Mouse (Mus musculus) kidney, adult 9 months (tissue): ENCODE measurements at regions not wholly inside any gene's neighbourhood (a gene's known extent, or its start where the extent isn't known, plus 50 kb on each side); places are given as distances from the start of the nearest gene placed in this dataset.

Experiments
- DNase-seq: peaks from one replicate; pipeline ENCODE4 v3.0.0; 2022

- no peak for DNase-seq
Observed at GRCm38 (mm10) chr6:100973366-100974090, 140.1 kb downstream of the Ppp4r2 start.

GRCm38 (mm10) chr6:100974716-100975115 lies 141.3 kb downstream of the Ppp4r2 start:
- no peak for DNase-seq

- no peak for DNase-seq
Observed at GRCm38 (mm10) chr6:100975835-100976234, 142.4 kb downstream of the Ppp4r2 start.

GRCm38 (mm10) chr6:100977201-100977691 lies 143.8 kb downstream of the Ppp4r2 start:
- DNase-seq: no peak

- DNase-seq: no peak
Observed at GRCm38 (mm10) chr6:100978113-100978512, 144.7 kb downstream of the Ppp4r2 start.

- DNase-seq: no peak
Observed at GRCm38 (mm10) chr6:100978727-100979460, 145.5 kb downstream of the Ppp4r2 start.

- no peak for DNase-seq
Observed at GRCm38 (mm10) chr6:100980156-100980555, 146.7 kb downstream of the Ppp4r2 start.

GRCm38 (mm10) chr6:100984861-100985260 lies 151.4 kb downstream of the Ppp4r2 start:
- no peak for DNase-seq

- no peak for DNase-seq
Observed at GRCm38 (mm10) chr6:100985334-100985937, 152.0 kb downstream of the Ppp4r2 start.

GRCm38 (mm10) chr6:100988521-100988920 lies 155.1 kb downstream of the Ppp4r2 start:
- DNase-seq: no peak

- DNase-seq: no peak
Observed at GRCm38 (mm10) chr6:100993421-100993820, 160.0 kb downstream of the Ppp4r2 start.

- no peak for DNase-seq
Observed at GRCm38 (mm10) chr6:100995874-100996560, 162.6 kb downstream of the Ppp4r2 start.

- DNase-seq: no peak
Observed at GRCm38 (mm10) chr6:100998285-100998684, 164.9 kb downstream of the Ppp4r2 start.

GRCm38 (mm10) chr6:101003901-101004300 lies 170.5 kb downstream of the Ppp4r2 start:
- peak; percentile 89 for DNase-seq

GRCm38 (mm10) chr6:101021650-101022049 lies 188.2 kb downstream of the Ppp4r2 start:
- no peak for DNase-seq

- no peak for DNase-seq
Observed at GRCm38 (mm10) chr6:101025816-101026215, 192.4 kb downstream of the Ppp4r2 start.

- no peak for DNase-seq
Observed at GRCm38 (mm10) chr6:101027462-101027861, 194.0 kb downstream of the Ppp4r2 start.

GRCm38 (mm10) chr6:101029436-101029835 lies 196.0 kb downstream of the Ppp4r2 start:
- no peak for DNase-seq

- DNase-seq: no peak
Observed at GRCm38 (mm10) chr6:101030451-101031125, 197.2 kb downstream of the Ppp4r2 start.

GRCm38 (mm10) chr6:101046755-101047154 lies 213.3 kb downstream of the Ppp4r2 start:
- no peak for DNase-seq

- no peak for DNase-seq
Observed at GRCm38 (mm10) chr6:101047195-101047594, 213.8 kb downstream of the Ppp4r2 start.

GRCm38 (mm10) chr6:101048431-101048830 lies 215.0 kb downstream of the Ppp4r2 start:
- no peak for DNase-seq
